ENCODE assay signal across 22 mouse cellular contexts in genomic region chr7:55865044-55865443, GRCm38 (mm10).
"Had no signal": no experiment of that assay in that cellular context is flagged by ENCODE, and none has a peak within 500 bp of the region (broad histone marks: within the 10 kb centered on the region; RNA-seq: fewer than 3 reads in every experiment).

No protein-coding gene starts in this region.

- H3K4me3 ChIP-seq: gastrocnemius, adult 2 months; heart, embryonic 10.5 days; heart, embryonic 12.5 days; hindbrain, embryonic 10.5 days; hindbrain, embryonic 12.5 days; intestine, embryonic 15.5 days; left cerebral cortex, adult 2 months; limb, embryonic 10.5 days; limb, embryonic 12.5 days; liver, embryonic 13.5 days; liver, embryonic 15.5 days had no signal

- H3K27ac ChIP-seq: gastrocnemius, adult 2 months; heart, embryonic 10.5 days; hindbrain, embryonic 10.5 days; hindbrain, embryonic 12.5 days; hindbrain, embryonic 14.5 days; intestine, embryonic 15.5 days; limb, embryonic 10.5 days; limb, embryonic 12.5 days; liver, embryonic 13.5 days; liver, embryonic 15.5 days had no signal

- H3K4me1 ChIP-seq: hindbrain, embryonic 10.5 days; hindbrain, embryonic 12.5 days; limb, embryonic 10.5 days; liver, embryonic 15.5 days had no signal

- DNase-seq: gastrocnemius, adult 2 months; gastrocnemius, postnatal 10 days; gastrocnemius, postnatal 25 days; heart, postnatal 10 days; heart, postnatal 4 days; kidney, adult 18-20 months; kidney, adult 8-10 months; kidney, postnatal 10 days; kidney, postnatal 25 days; kidney, postnatal 4 days; liver; liver, embryonic 13.5 days had no signal
